Mouse (Mus musculus) olfactory bulb, adult 2 months (tissue): ENCODE measurements around the gene Pla2r1. TPM values are rescaled to one million over a fixed set of nuclear protein-coding genes. Genes with fewer than 3 reads are reported as not detected.

ENCODE experiments used
- H3K27ac ChIP-seq: fragments of 200-500 bp; 2 replicates; pipeline ENCODE4 v1.5.1; 2012; ENCODE audit warnings: low read depth, low read length; ENCODE audit not compliant: insufficient read depth
- H3K4me1 ChIP-seq: fragments of 200-500 bp; 2 replicates; pipeline ENCODE4 v1.6.1; 2012; ENCODE audit warnings: low read length; ENCODE audit not compliant: control insufficient read depth, insufficient read depth
- H3K4me3 ChIP-seq: fragments of 200-500 bp; 2 replicates; pipeline ENCODE4 v1.5.1; 2012; ENCODE audit warnings: mild to moderate bottlenecking, low read depth, low read length, moderate library complexity; ENCODE audit not compliant: insufficient read depth
- CTCF ChIP-seq: fragments of 200-500 bp; IDR thresholded peaks from 2 replicates; pipeline ENCODE4 v1.5.1; 2012; ENCODE audit warnings: low read depth, mild to moderate bottlenecking, low read length, moderate library complexity; ENCODE audit not compliant: insufficient read depth
- POLR2A ChIP-seq: fragments of 200-500 bp; IDR thresholded peaks from 2 replicates; pipeline ENCODE4 v1.6.1; 2012; ENCODE audit warnings: mild to moderate bottlenecking, low read depth, low read length, moderate library complexity; ENCODE audit not compliant: insufficient read depth
- WGBS: fragments of 180-500 bp; shearing (Covaris S2); methylation state at CpG from one replicate; pipeline ENCODE4 v1.1.7; 2018; 5-methylcytosine and 5-hydroxymethylcytosine counted together
- polyA plus RNA-seq: library from polyadenylated mRNA; stranded (reverse); fragments of >200 nt; gene quantifications from 2 replicates; pipeline ENCODE4 v1.2.4, GENCODE M21; 2012; ENCODE audit warnings: low replicate concordance; ENCODE audit not compliant: missing spikeins, insufficient read depth, insufficient read length

The Pla2r1 gene
- polyA plus RNA-seq, 1 experiment = not detected

DNA sequence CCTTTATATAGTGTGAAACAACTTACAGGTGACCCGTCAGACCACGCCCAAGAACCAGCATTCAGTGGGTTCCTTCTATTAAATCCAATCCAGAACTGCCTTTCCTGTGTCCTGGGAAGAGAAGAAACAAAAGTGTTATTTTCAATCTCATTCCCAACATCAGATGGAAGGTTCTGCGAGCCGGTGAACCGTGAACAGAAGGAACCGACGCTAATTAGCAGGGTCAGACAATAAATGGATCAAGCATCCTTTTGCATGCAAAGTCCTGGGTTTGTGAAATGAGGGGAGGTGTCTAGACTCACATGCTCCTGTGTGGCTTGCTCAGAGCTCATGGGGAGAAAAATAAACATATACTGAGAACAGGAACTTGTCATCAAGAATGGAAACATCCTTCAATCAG lies 100.7 kb downstream of the Pla2r1 start:
- Histone ChIP-seq H3K4me3 (no peak overlapping the region), H3K4me1 (no peaks in the 10 kb centered on the region), H3K27ac (no peak overlapping the region)
- TF ChIP-seq CTCF (no peak), POLR2A (no peak)
- WGBS = 64% methylated on average over 7 of the region's 7 CpGs

DNA sequence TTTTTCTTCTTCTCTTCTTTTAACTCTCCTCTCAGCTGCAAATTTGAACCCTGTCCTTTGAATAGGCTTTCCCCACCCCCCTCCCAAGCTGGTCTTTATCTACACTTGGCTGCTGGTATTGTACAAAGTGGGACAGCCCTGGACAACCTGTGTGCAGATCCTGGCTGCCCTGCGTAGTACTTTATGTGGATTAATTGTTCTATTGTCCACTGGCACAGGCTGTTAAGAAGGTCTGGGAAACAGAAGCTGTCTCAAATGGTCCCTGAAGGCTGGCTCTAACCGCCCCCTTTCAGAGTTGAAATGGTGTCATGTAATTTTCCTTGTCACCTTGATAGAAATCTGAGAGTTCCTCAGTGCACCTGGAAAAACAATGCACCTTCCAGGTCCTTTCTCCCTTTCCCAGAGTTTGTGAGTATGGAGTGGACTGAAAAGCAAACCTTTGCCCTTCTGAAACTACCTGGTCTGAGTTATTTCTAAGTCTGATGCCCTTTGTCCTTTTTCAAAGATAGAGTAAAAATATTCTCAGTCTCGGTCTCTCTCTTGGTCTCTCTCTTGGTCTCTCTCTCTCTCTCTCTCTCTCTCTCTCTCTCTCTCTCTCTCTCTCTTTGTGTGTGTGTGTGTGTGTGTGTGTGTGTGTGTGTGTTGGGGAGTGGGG lies 101.9 kb downstream of the Pla2r1 start:
- 82% methylated on average over 3 of the region's 3 CpGs for WGBS
- no peak for TF ChIP-seq POLR2A
- TF ChIP-seq CTCF = no peak
- Histone ChIP-seq H3K27ac (no peak overlapping the region), H3K4me1 (no peaks in the 10 kb centered on the region), H3K4me3 (no peak overlapping the region)

GRCm38 (mm10) chr2:60449732-60450131 lies 103.4 kb downstream of the Pla2r1 start:
- Histone ChIP-seq H3K4me3 (no peak overlapping the region), H3K4me1 (no peaks in the 10 kb centered on the region), H3K27ac (no peak overlapping the region)
- WGBS = 57% methylated on average over 6 of the region's 6 CpGs
- no peak for TF ChIP-seq POLR2A
- TF ChIP-seq CTCF = no peak

DNA sequence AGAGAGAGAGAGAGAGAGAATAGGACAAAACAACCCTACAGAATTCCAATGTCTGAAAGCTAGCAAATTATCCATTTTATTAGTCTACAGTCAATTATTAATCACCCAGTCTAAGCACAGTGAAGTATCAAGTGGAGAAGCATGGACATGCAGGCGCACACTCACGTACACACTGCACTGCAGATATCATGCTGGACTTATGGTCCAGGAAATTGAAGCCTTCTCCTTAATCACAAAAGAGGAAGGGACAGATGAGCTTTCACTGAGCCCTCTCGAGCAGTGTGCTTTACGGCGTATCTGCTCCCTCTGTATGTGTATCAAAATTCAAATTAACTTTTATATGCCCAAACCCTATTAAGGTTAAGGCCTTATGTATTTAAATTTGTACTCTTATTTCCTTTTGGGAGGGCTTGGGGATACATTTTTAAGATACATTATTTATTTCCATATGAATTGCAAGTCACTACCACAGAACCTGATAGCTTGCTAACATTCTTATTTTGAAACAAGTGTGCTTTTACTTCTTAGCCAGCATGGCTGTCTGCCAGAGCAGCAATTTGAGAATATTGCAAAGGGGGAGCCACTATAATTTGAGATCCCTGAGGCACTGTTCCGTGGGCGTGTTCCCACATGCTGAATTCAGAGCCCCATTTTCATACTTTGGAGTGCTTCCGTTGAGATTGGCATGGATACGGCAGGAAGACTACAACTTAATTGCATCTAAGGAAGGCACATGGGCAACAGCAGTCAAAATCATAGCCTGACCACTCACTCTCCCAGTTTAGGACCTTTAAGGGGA lies 108.2 kb downstream of the Pla2r1 start:
- Histone ChIP-seq H3K27ac (no peak overlapping the region), H3K4me3 (no peak overlapping the region), H3K4me1 (no peaks in the 10 kb centered on the region)
- TF ChIP-seq CTCF (no peak), POLR2A (no peak)
- 59% methylated on average over 9 of the region's 9 CpGs for WGBS

DNA sequence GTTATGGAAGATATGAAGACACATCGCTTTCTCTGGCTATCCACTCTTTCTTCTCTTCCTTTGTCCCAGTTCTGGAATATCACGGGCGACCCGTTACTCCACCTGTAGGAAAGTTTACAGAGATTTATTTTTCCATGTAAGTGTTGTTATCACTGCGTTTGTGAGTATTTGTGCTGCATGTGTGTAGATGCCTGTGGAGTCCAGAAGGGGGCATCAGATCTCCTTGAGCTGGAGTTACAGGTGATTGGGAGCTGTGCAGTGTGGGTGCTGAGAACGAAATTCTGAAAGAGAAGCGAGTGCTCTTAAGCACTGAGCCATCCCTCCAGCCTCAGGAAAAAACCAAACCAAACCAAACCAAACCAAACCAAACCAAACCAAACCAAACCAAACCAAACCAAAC lies 109.8 kb downstream of the Pla2r1 start:
- no peaks in the 10 kb centered on the region for H3K4me1 ChIP-seq
- WGBS = 95% methylated on average over 7 of the region's 7 CpGs
- no peak overlapping the region for H3K27ac ChIP-seq
- TF ChIP-seq POLR2A = no peak
- TF ChIP-seq CTCF = no peak
- H3K4me3 ChIP-seq = no peak overlapping the region

GRCm38 (mm10) chr2:60441875-60442274 lies 111.2 kb downstream of the Pla2r1 start:
- no peak overlapping the region for H3K4me3 ChIP-seq
- 43% methylated on average over 3 of the region's 3 CpGs for WGBS
- no peaks in the 10 kb centered on the region for H3K4me1 ChIP-seq
- TF ChIP-seq POLR2A (no peak), CTCF (no peak)
- no peak overlapping the region for H3K27ac ChIP-seq

DNA sequence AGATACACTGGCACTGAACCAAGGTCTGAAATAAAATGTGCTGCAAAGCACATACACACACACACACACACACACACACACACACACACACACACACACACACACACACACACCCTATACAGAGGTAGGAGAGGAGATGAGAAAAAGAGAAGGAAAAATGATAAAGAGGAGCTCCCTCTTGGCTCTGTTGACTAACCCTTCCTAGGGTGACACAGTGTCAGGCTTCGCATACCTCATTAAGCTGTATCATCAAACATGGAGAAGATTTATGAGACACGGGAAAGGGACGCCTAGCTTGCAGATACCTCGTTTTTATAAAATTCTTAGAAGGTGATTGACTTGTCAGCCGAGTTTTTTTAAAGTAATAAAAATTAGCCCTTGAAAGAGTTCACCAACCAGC lies 116.3 kb downstream of the Pla2r1 start:
- TF ChIP-seq POLR2A (no peak), CTCF (no peak)
- 93% methylated on average over 5 of the region's 5 CpGs for WGBS
- no peaks in the 10 kb centered on the region for H3K4me1 ChIP-seq
- H3K4me3 ChIP-seq = no peak overlapping the region
- no peak overlapping the region for H3K27ac ChIP-seq

- Histone ChIP-seq H3K27ac (no peak overlapping the region), H3K4me1 (no peaks in the 10 kb centered on the region), H3K4me3 (no peak overlapping the region)
- 90% methylated on average over 8 of the region's 8 CpGs for WGBS
- TF ChIP-seq POLR2A (no peak), CTCF (no peak)
Observed at GRCm38 (mm10) chr2:60430315-60431021, 122.6 kb downstream of the Pla2r1 start.

GRCm38 (mm10) chr2:60418075-60418474 lies 135.0 kb downstream of the Pla2r1 start:
- TF ChIP-seq POLR2A = no peak
- no peak for TF ChIP-seq CTCF
- 14% methylated on average over 6 of the region's 6 CpGs for WGBS
- H3K4me3 ChIP-seq = no peak overlapping the region
- H3K27ac ChIP-seq = no peak overlapping the region
- H3K4me1 ChIP-seq = no peaks in the 10 kb centered on the region
